In the genomic region with DNA sequence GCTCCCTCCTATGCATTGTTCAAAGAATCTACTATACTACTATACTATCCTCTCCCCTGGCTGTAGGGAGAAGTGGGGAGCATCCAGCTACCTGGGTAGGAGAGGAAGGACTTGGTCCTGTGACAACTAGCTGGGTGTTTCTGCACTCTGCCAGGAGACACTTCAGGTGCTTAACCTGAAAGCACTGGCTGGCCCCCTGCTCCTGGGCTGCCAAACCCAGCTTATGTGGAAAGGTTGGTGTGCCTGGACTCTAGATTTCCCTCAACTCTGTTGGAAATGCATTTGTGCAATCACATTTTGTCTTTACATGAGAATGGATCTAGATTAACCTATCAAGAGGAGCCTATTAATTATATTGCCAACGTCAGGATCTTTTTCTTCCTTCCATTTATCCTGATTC, we compare ENCODE assay signal across 8 mouse cellular contexts. TPM values are rescaled to one million over a fixed set of nuclear protein-coding genes. Genes with fewer than 3 reads are reported as not detected.
A peak's percentile ranks its signal among the peaks of the same experiment; 100 is the strongest.
DNase-seq lines count a peak whose midpoint lies in the region; ATAC-seq and TF ChIP-seq lines count a peak whose summit lies in the region.

No protein-coding gene starts in this region.

- DNase-seq in gastrocnemius, adult 2 months, result no peak
- DNase-seq in gastrocnemius, postnatal 25 days, result no peak
- no peak for DNase-seq in liver, embryonic 11.5 days (ENCODE audit: low spot score)
- DNase-seq in cerebellum, adult 9-11 months, result no peak
- DNase-seq in urinary bladder, postnatal 36 days (ENCODE audit: low spot score in 2 of 2), result no peak

- peak overlapping the region; percentile 97 for H3K27ac ChIP-seq in gastrocnemius, adult 2 months
- H3K27ac ChIP-seq in liver, embryonic 11.5 days (ENCODE audit: low read depth, low read length), result 0 out of 2 replicates have a peak overlapping the region, but pooled peaks have one; percentile 75
- H3K27ac ChIP-seq in stomach, embryonic 16.5 days (ENCODE audit: low read length), result peak overlapping the region; percentile 90

- no peaks in the 10 kb centered on the region for H3K9me3 ChIP-seq in megakaryocyte, embryonic 14.5 days
- H3K9me3 ChIP-seq in liver, embryonic 11.5 days (ENCODE audit: control insufficient read depth, low read length), result no peaks in the 10 kb centered on the region
- H3K9me3 ChIP-seq in stomach, embryonic 16.5 days (replicated peaks; ENCODE audit: control insufficient read depth, low read length), result no peaks in the 10 kb centered on the region

- peak overlapping the region; percentile 89 for H3K4me2 ChIP-seq in liver, embryonic 11.5 days
- peak overlapping the region; percentile 84 for H3K4me2 ChIP-seq in stomach, embryonic 16.5 days (ENCODE audit: low read depth, low read length)

- no peak for TF ChIP-seq CTCF in gastrocnemius, adult 2 months (IDR thresholded peaks at IDR 0.05)

- WGBS in liver, embryonic 11.5 days, result 61% methylated on average over 1 of the region's 1 CpGs
- 45% methylated on average over 1 of the region's 1 CpGs for WGBS in stomach, embryonic 16.5 days

- H3K4me1 ChIP-seq in megakaryocyte, embryonic 14.5 days, result peaks cover 34% of the 10 kb centered on the region
- H3K4me1 ChIP-seq in liver, embryonic 11.5 days (replicated peaks; ENCODE audit: control insufficient read depth, insufficient read depth, low read length), result peaks cover 18% of the 10 kb centered on the region
- H3K4me1 ChIP-seq in stomach, embryonic 16.5 days (ENCODE audit: control insufficient read depth, insufficient read depth, low read length), result peaks cover 22% of the 10 kb centered on the region

- peak overlapping the region; percentile 75; the same call in 1 of the 2 replicates for H3K9ac ChIP-seq in liver, embryonic 11.5 days (ENCODE audit: low read depth, low read length)
- peak overlapping the region; percentile 93; the same call in 1 of the 2 replicates for H3K9ac ChIP-seq in stomach, embryonic 16.5 days (ENCODE audit: low read length)

- ATAC-seq in megakaryocyte, adult 5-6 weeks (ENCODE audit: poor library complexity, severe bottlenecking), result no peak
- ATAC-seq in liver, embryonic 11.5 days (replicated peaks; ENCODE audit: low FRiP score), result no peak
- no peak for ATAC-seq in stomach, embryonic 16.5 days (ENCODE audit: insufficient read depth, low FRiP score)

- H3K4me3 ChIP-seq in gastrocnemius, adult 2 months, result peak overlapping the region; percentile 98
- peak overlapping the region; percentile 94 for H3K4me3 ChIP-seq in megakaryocyte, embryonic 14.5 days (replicated peaks)
- H3K4me3 ChIP-seq in liver, embryonic 11.5 days (ENCODE audit: low read depth, low read length), result peak overlapping the region; percentile 76
- H3K4me3 ChIP-seq in stomach, embryonic 16.5 days (replicated peaks; ENCODE audit: low read length), result peak overlapping the region; percentile 76

- intact Hi-C loops in gastrocnemius, adult 2 months (cut with DNase I), result loop anchor here (5.0 kb wide), 1 partner anchor 82 kb away; no protein-coding TSS in a partner anchor

- peaks cover 95% of the 10 kb centered on the region for H3K27me3 ChIP-seq in megakaryocyte, embryonic 14.5 days (replicated peaks)
- peaks cover 28% of the 10 kb centered on the region for H3K27me3 ChIP-seq in liver, embryonic 11.5 days (replicated peaks; ENCODE audit: control insufficient read depth, insufficient read depth, low read length)
- H3K27me3 ChIP-seq in stomach, embryonic 16.5 days (ENCODE audit: control insufficient read depth, insufficient read depth, low read length), result 0 out of 2 replicates have a peak, but pooled peaks cover 2% of the 10 kb centered on the region

- no peaks in the 10 kb centered on the region for H3K36me3 ChIP-seq in megakaryocyte, embryonic 14.5 days (replicated peaks; ENCODE audit: low read length)
- H3K36me3 ChIP-seq in liver, embryonic 11.5 days (ENCODE audit: control insufficient read depth, insufficient read depth, low read length), result no peaks in the 10 kb centered on the region; the same call in 1 of the 2 replicates
- H3K36me3 ChIP-seq in stomach, embryonic 16.5 days (ENCODE audit: control insufficient read depth, insufficient read depth, low read length), result no peaks in the 10 kb centered on the region

RNA-seq across cellular contexts. Expression of gene Csf1, which starts 0.5 kb away (rescaled TPM):
- 1 to 10 TPM; 7.9 to 8.5 TPM for total RNA-seq in gastrocnemius, adult 2 months (2021)
- total RNA-seq in gastrocnemius, postnatal 25 days (2021), result 10 to 100 TPM in 1 of 2 experiments, 1 to 10 TPM in 1; 9.5 to 10.6 TPM
- polyA plus RNA-seq in megakaryocyte, embryonic 14.5 days (2012; ENCODE audit: insufficient read depth, low replicate concordance), result 1.5 and 4.0 TPM in 2 replicates
- 14.7 and 15.4 TPM in 2 replicates for total RNA-seq in megakaryocyte, adult 5-6 weeks (2015)
- 6.5 and 6.9 TPM in 2 replicates for total RNA-seq in megakaryocyte, adult 5-6 weeks (2017)
- polyA plus RNA-seq in liver, embryonic 11.5 days (2014; fragmentation: Nextera tagmentation; extraction: Ambion mirVana), result 10.7 TPM in 2 replicates
- 19.2 and 20.2 TPM in 2 replicates for polyA plus RNA-seq in stomach, embryonic 16.5 days (2015; fragmentation: Nextera tagmentation; extraction: Ambion mirVana)
